Mouse (Mus musculus) embryonic facial prominence, embryonic 13.5 days (tissue): ENCODE measurements around the gene Asb18. TPM values are rescaled to one million over a fixed set of nuclear protein-coding genes. Genes with fewer than 3 reads are reported as not detected.

ENCODE experiments used
- polyA plus RNA-seq: library from polyadenylated mRNA; unstranded; fragments of >200 nt; fragmentation: Nextera tagmentation; extraction: Ambion mirVana; gene quantifications from 2 replicates; pipeline ENCODE4 v1.2.1, GENCODE M21; 2015

Asb18 gene
- polyA plus RNA-seq, 1 experiment from 2014 or later = not detected

Other genes with a start within 250 kb of the Asb18 start
- 0.19 and 0.98 TPM in 2 replicates for gene Gbx2, start 83.5 kb downstream of the Asb18 start, polyA plus RNA-seq
- 0.32 TPM in 1 of 2 replicates, not detected in the other for gene Iqca, start 138.7 kb upstream of the Asb18 start, polyA plus RNA-seq
- gene Ackr3, start 189.3 kb upstream of the Asb18 start, polyA plus RNA-seq = 48.5 and 60.6 TPM in 2 replicates